Mouse (Mus musculus) intestine, embryonic 14.5 days (tissue): ENCODE measurements at regions not wholly inside any gene's neighbourhood (a gene's known extent, or its start where the extent isn't known, plus 50 kb on each side); places are given as distances from the start of the nearest gene placed in this dataset.
"Not testable (repeated sequence)": the region's sequence is repeated elsewhere in the genome, so short reads cannot be mapped to it uniquely, and the experiment has no call there.

Source experiments
- ATAC-seq: fragments of 200-750 bp; cut with Nextera tagmentation; replicated peaks from 2 replicates; pipeline ENCODE4 v1.8.0; 2017; ENCODE audit warnings: low read depth, moderate number of reproducible peaks, moderate TSS enrichment, moderate library complexity; ENCODE audit not compliant: low FRiP score, low TSS enrichment
- DNase-seq: peaks from one replicate; pipeline ENCODE4 v3.0.0-alpha.2; 2018; ENCODE audit warnings: low spot score
- H3K27ac ChIP-seq: fragments of 300-500 bp; sonication (generic); 2 replicates; pipeline ENCODE4 v1.5.1; 2014; ENCODE audit warnings: low read depth, mild to moderate bottlenecking, control low read depth
- H3K27me3 ChIP-seq: fragments of 300-500 bp; sonication (generic); replicated peaks from 2 replicates; pipeline ENCODE4 v1.6.1; 2014; ENCODE audit warnings: low read length, control low read depth; ENCODE audit not compliant: control insufficient read depth, insufficient read depth
- H3K36me3 ChIP-seq: fragments of 300-500 bp; sonication (generic); 2 replicates; pipeline ENCODE4 v1.6.1; 2014; ENCODE audit warnings: low read length, control low read depth; ENCODE audit not compliant: control insufficient read depth, insufficient read depth
- H3K4me1 ChIP-seq: fragments of 300-500 bp; sonication (generic); replicated peaks from 2 replicates; pipeline ENCODE4 v1.6.1; 2014; ENCODE audit warnings: low read length, control low read depth, mixed read lengths; ENCODE audit not compliant: control insufficient read depth, insufficient read depth
- H3K4me2 ChIP-seq: fragments of 300-500 bp; sonication (generic); 2 replicates; pipeline ENCODE4 v1.6.1; 2014; ENCODE audit warnings: low read length
- H3K4me3 ChIP-seq: fragments of 300-500 bp; sonication (generic); 2 replicates; pipeline ENCODE4 v1.5.1; 2014; ENCODE audit warnings: low read depth, low read length, control low read depth, mixed read lengths
- H3K9ac ChIP-seq: fragments of 300-500 bp; sonication (generic); 2 replicates; pipeline ENCODE4 v1.6.1; 2014; ENCODE audit warnings: mild to moderate bottlenecking, low read length
- H3K9me3 ChIP-seq: fragments of 300-500 bp; sonication (generic); 2 replicates; pipeline ENCODE4 v1.6.1; 2016; ENCODE audit warnings: low read length, control low read depth; ENCODE audit not compliant: control insufficient read depth
- WGBS: fragments of 180-500 bp; shearing (Covaris S2); extraction: QIAGEN DNeasy Blood & Tissue Kit; methylation state at CpG from one replicate; pipeline ENCODE4 v1.1.7; 2014; 5-methylcytosine and 5-hydroxymethylcytosine counted together

DNA sequence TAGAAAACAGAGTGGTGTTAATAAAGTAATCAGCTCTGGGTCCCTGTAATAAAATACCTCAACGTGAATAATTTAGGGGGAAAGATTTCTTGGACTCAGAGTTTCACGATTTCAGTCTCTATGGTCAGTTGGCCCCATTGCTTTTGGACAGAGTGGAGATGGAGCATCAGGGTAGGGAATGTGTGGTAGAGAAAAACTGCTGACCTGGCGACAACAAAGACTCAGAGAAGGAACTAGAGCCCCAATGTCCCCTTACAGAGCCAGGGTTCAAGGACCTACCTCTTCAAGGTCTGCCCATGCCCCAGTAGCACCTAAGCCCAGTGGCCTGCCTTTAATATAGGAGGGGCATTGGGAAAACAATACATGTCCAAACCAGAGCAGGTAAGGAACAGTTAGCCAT is 490.2 kb upstream of the Smim15 start:
- 79% methylated on average over 3 of the region's 3 CpGs for WGBS
- Histone ChIP-seq H3K27me3 (no peaks in the 10 kb centered on the region), H3K36me3 (no peaks in the 10 kb centered on the region), H3K9ac (no peak overlapping the region), H3K4me3 (no peak overlapping the region), H3K27ac (no peak overlapping the region), H3K4me2 (no peak overlapping the region), H3K4me1 (no peaks in the 10 kb centered on the region), H3K9me3 (no peaks in the 10 kb centered on the region)
- no peak for ATAC-seq
- no peak for DNase-seq

GRCm38 (mm10) chr13:107552165-107552564 is 492.1 kb upstream of the Smim15 start:
- Histone ChIP-seq H3K4me1 (no peaks in the 10 kb centered on the region), H3K4me3 (no peak overlapping the region), H3K27me3 (no peaks in the 10 kb centered on the region), H3K9me3 (no peaks in the 10 kb centered on the region), H3K36me3 (no peaks in the 10 kb centered on the region), H3K4me2 (no peak overlapping the region), H3K27ac (no peak overlapping the region), H3K9ac (no peak overlapping the region)
- ATAC-seq (no peak), DNase-seq (no peak)
- 92% methylated on average over 4 of the region's 4 CpGs for WGBS

DNA sequence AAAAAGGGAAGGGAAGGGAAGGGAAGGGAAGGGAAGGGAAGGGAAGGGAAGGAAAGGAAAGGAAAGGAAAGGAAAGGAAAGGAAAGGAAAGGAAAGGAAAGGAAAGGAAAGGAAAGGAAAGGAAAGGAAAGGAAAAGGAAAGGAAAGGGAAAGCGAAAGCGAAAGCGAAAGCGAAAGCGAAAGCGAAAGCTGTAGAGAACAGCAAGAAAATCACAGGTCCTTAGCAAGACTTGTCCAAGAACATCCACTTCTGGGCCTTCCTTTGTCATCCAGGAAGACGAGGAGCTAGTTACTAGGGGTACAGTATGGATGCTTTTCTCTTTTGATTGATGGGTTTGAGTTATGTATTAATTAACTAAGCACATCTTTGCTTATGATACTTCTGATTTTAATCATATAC is 494.3 kb upstream of the Smim15 start:
- H3K27ac ChIP-seq, ATAC-seq, H3K36me3 ChIP-seq, H3K9me3 ChIP-seq, H3K4me1 ChIP-seq, H3K4me2 ChIP-seq, H3K9ac ChIP-seq, H3K27me3 ChIP-seq, DNase-seq, H3K4me3 ChIP-seq: not testable (repeated sequence)
- WGBS = 93% methylated on average over 7 of the region's 7 CpGs

DNA sequence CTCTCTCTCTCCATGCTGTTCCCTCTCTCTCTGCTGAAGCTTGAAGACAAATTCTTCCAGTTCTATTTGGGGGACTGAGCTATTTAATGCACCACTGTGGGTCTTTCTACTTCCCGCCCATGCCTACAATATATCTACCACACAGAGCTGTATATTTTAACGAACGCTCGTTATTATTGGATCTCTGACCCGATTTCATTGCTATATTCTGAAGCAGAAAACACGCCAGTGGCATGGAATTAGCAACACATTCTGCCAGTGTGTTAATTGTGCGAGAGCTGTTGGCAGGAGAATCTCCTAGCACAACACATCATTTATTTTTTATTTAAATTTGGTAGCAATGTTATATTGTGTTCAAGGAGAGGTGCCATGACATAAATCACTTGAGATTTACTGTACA is 497.2 kb upstream of the Smim15 start:
- Histone ChIP-seq H3K4me2 (no peak overlapping the region), H3K27ac (no peak overlapping the region), H3K27me3 (no peaks in the 10 kb centered on the region), H3K4me1 (no peaks in the 10 kb centered on the region; the same call in 1 of the 2 replicates), H3K9me3 (0 out of 2 replicates have a peak, but pooled peaks cover 2% of the 10 kb centered on the region), H3K9ac (no peak overlapping the region), H3K36me3 (no peaks in the 10 kb centered on the region), H3K4me3 (no peak overlapping the region)
- 89% methylated on average over 7 of the region's 7 CpGs for WGBS
- DNase-seq = no peak
- no peak for ATAC-seq

DNA sequence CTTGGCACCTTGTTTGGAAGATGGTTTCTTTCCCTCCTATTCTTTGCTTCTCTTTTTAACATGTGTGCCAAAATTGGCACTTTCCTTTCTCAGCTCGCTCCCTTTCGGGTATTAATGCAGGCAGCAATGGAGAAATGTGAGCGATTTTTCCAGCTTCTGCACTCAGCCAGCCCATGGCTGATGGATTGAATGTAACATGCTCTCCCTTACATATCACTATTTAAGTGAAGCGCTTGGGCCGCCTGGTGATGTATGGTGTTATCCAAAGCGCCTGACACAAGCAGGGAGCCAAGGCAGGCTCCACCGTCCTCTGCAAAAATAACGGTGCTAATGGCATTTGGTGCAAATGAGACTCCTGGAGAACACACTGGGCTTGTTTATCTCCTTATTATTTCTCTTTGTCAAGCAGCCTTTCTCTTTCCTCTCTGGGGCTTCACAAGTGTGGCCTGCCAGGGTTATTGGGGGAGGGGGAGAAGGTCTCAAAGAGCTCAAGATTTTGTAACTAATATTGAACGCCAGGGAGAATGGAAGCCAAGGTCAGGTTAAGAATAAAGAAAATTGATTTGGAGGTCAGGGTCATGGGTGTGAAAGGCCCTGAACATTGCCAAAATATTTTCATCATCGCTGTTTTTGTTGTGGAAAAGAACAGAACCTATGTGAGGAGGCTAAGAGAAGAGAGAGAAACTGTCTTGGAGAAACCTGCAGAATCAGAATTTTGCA is 497.9 kb upstream of the Smim15 start:
- H3K4me2 ChIP-seq = no peak overlapping the region
- no peak overlapping the region for H3K9ac ChIP-seq
- H3K4me3 ChIP-seq = no peak overlapping the region
- ATAC-seq (no peak), DNase-seq (no peak)
- WGBS = 49% methylated on average over 10 of the region's 10 CpGs
- no peak overlapping the region for H3K27ac ChIP-seq
- no peaks in the 10 kb centered on the region for H3K36me3 ChIP-seq
- no peaks in the 10 kb centered on the region for H3K27me3 ChIP-seq
- 0 out of 2 replicates have a peak, but pooled peaks cover 2% of the 10 kb centered on the region for H3K9me3 ChIP-seq
- no peaks in the 10 kb centered on the region; the same call in 1 of the 2 replicates for H3K4me1 ChIP-seq

DNA sequence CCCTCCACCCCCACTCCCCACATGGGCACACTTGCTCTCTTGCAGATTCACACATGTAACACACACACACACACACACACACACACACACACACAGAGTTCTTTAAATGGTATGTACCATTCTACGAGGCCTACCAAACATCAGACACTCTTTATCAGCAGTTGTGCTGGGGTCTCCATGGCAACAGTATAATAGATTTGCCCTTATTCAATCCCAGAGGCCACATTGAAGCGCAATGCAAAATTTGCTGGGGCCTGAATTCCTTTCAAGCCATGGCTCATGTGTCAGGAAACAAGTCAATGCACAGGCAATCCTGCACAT is 502.7 kb upstream of the Smim15 start:
- Histone ChIP-seq H3K4me1 (no peaks in the 10 kb centered on the region; the same call in 1 of the 2 replicates), H3K4me2 (no peak overlapping the region), H3K9ac (no peak overlapping the region), H3K9me3 (0 out of 2 replicates have a peak, but pooled peaks cover 2% of the 10 kb centered on the region), H3K27ac (no peak overlapping the region), H3K27me3 (no peaks in the 10 kb centered on the region), H3K4me3 (no peak overlapping the region), H3K36me3 (no peaks in the 10 kb centered on the region)
- ATAC-seq (no peak), DNase-seq (no peak)
- 43% methylated on average over 2 of the region's 2 CpGs for WGBS

GRCm38 (mm10) chr13:107540784-107541634 is 503.2 kb upstream of the Smim15 start:
- Histone ChIP-seq H3K4me3 (no peak overlapping the region), H3K27ac (no peak overlapping the region), H3K9ac (no peak overlapping the region), H3K9me3 (0 out of 2 replicates have a peak, but pooled peaks cover 2% of the 10 kb centered on the region), H3K4me2 (no peak overlapping the region), H3K27me3 (no peaks in the 10 kb centered on the region), H3K4me1 (no peaks in the 10 kb centered on the region; the same call in 1 of the 2 replicates), H3K36me3 (no peaks in the 10 kb centered on the region)
- WGBS = 64% methylated on average over 16 of the region's 16 CpGs
- DNase-seq = no peak
- 0 out of 2 replicates have a peak, but pooled peaks have one; percentile 36 for ATAC-seq

- Histone ChIP-seq H3K36me3 (no peaks in the 10 kb centered on the region), H3K9ac (no peak overlapping the region), H3K4me2 (no peak overlapping the region), H3K27ac (no peak overlapping the region), H3K4me3 (no peak overlapping the region), H3K27me3 (no peaks in the 10 kb centered on the region), H3K4me1 (no peaks in the 10 kb centered on the region), H3K9me3 (0 out of 2 replicates have a peak, but pooled peaks cover 2% of the 10 kb centered on the region)
- ATAC-seq (no peak), DNase-seq (no peak)
- 86% methylated on average over 7 of the region's 7 CpGs for WGBS
Observed at GRCm38 (mm10) chr13:107540305-107540704, 503.9 kb upstream of the Smim15 start.
